Mouse (Mus musculus): ENCODE measurements at regions not wholly inside any gene's neighbourhood (a gene's known extent, or its start where the extent isn't known, plus 50 kb on each side); places are given as distances from the start of the nearest gene placed in this dataset.

- TF ChIP-seq CTCF (conservative IDR thresholded peaks at IDR 0.05; ENCODE audit: low read length) (no peak), POU5F1 (IDR thresholded peaks at IDR 0.05; ENCODE audit: borderline replicate concordance, low read length) (no peak)
Observed at GRCm38 (mm10) chr5:53413677-53414076, 52.3 kb upstream of the Rbpj start.
